11 mouse cellular contexts compared by ENCODE assay signal in genomic region chr7:101772687-101773086, GRCm38 (mm10). TPM values are rescaled to one million over a fixed set of nuclear protein-coding genes. Genes with fewer than 3 reads are reported as not detected.
DNase-seq lines count a peak whose midpoint lies in the region; ATAC-seq and TF ChIP-seq lines count a peak whose summit lies in the region.
"Had no signal": no experiment of that assay in that cellular context is flagged by ENCODE, and none has a peak within 500 bp of the region (broad histone marks: within the 10 kb centered on the region; RNA-seq: fewer than 3 reads in every experiment).

No protein-coding gene starts in this region.

- 29% methylated on average over 8 of the region's 8 CpGs for WGBS in forebrain, postnatal 0 days
- 49% methylated on average over 8 of the region's 8 CpGs for WGBS in forebrain, embryonic 11.5 days
- 43% methylated on average over 8 of the region's 8 CpGs for WGBS in neural tube, embryonic 13.5 days
- WGBS in liver, embryonic 12.5 days (ENCODE audit: insufficient replicate concordance) = 64% methylated on average over 8 of the region's 8 CpGs

- H3K9ac ChIP-seq in forebrain, postnatal 0 days = no peak overlapping the region
- H3K9ac ChIP-seq in forebrain, embryonic 11.5 days (ENCODE audit: low read length) = no peak overlapping the region
- H3K9ac ChIP-seq in neural tube, embryonic 13.5 days = no peak overlapping the region
- no peak overlapping the region for H3K9ac ChIP-seq in liver, embryonic 12.5 days
- H3K9ac ChIP-seq: heart, embryonic 13.5 days had no signal

- ATAC-seq in forebrain, postnatal 0 days = peak; percentile 51
- no peak for ATAC-seq in forebrain, embryonic 11.5 days (replicated peaks; ENCODE audit: low FRiP score)
- peak; percentile 67 for ATAC-seq in neural tube, embryonic 13.5 days (ENCODE audit: low read depth)
- ATAC-seq in liver, embryonic 12.5 days = no peak

- peaks cover 10% of the 10 kb centered on the region; the same call in 1 of the 2 replicates for H3K36me3 ChIP-seq in forebrain, postnatal 0 days (ENCODE audit: insufficient read depth)
- H3K36me3 ChIP-seq in forebrain, embryonic 11.5 days (ENCODE audit: control insufficient read depth, insufficient read depth, low read length) = no peaks in the 10 kb centered on the region
- H3K36me3 ChIP-seq in neural tube, embryonic 13.5 days = peaks cover 14% of the 10 kb centered on the region
- no peaks in the 10 kb centered on the region; the same call in 1 of the 2 replicates for H3K36me3 ChIP-seq in liver, embryonic 12.5 days

- intact Hi-C loops in gastrocnemius, adult 2 months (cut with DNase I) = no loop called here

- no peaks in the 10 kb centered on the region for H3K27me3 ChIP-seq in forebrain, postnatal 0 days (ENCODE audit: insufficient read depth, low read length)
- no peaks in the 10 kb centered on the region for H3K27me3 ChIP-seq in forebrain, embryonic 11.5 days (ENCODE audit: control insufficient read depth, insufficient read depth, low read length)
- H3K27me3 ChIP-seq in neural tube, embryonic 13.5 days = no peaks in the 10 kb centered on the region
- H3K27me3 ChIP-seq in liver, embryonic 12.5 days (replicated peaks) = no peaks in the 10 kb centered on the region
- H3K27me3 ChIP-seq: CH12.LX; heart, embryonic 13.5 days had no signal

- no peak for TF ChIP-seq CTCF in forebrain, postnatal 0 days (IDR thresholded peaks at IDR 0.05; ENCODE audit: low read depth)
- TF ChIP-seq CTCF in brain, embryonic 14.5 days (IDR thresholded peaks at IDR 0.05; ENCODE audit: borderline replicate concordance, extremely low read depth, insufficient read depth, insufficient read length) = no peak
- TF ChIP-seq CTCF in gastrocnemius, adult 2 months (IDR thresholded peaks at IDR 0.05) = no peak

- no peak overlapping the region for H3K27ac ChIP-seq in forebrain, postnatal 0 days (ENCODE audit: low read depth, low read length)
- H3K27ac ChIP-seq in forebrain, embryonic 11.5 days (ENCODE audit: low read depth, low read length) = no peak overlapping the region
- H3K27ac ChIP-seq in neural tube, embryonic 13.5 days (replicated peaks) = 0 out of 2 replicates have a peak overlapping the region, but pooled peaks have one; percentile 38
- no peak overlapping the region for H3K27ac ChIP-seq in gastrocnemius, adult 2 months
- H3K27ac ChIP-seq in liver, embryonic 12.5 days = no peak overlapping the region

- no peaks in the 10 kb centered on the region for H3K4me1 ChIP-seq in forebrain, postnatal 0 days (ENCODE audit: insufficient read depth)
- no peaks in the 10 kb centered on the region for H3K4me1 ChIP-seq in forebrain, embryonic 11.5 days (replicated peaks; ENCODE audit: control insufficient read depth, insufficient read depth, low read length)
- H3K4me1 ChIP-seq in neural tube, embryonic 13.5 days (replicated peaks) = peaks cover 43% of the 10 kb centered on the region
- no peaks in the 10 kb centered on the region for H3K4me1 ChIP-seq in liver, embryonic 12.5 days

- H3K4me2 ChIP-seq in forebrain, postnatal 0 days (ENCODE audit: low read depth) = no peak overlapping the region
- H3K4me2 ChIP-seq in forebrain, embryonic 11.5 days (ENCODE audit: low read depth, low read length, severe bottlenecking) = no peak overlapping the region
- no peak overlapping the region for H3K4me2 ChIP-seq in neural tube, embryonic 13.5 days
- H3K4me2 ChIP-seq in liver, embryonic 12.5 days = no peak overlapping the region
- H3K4me2 ChIP-seq: heart, embryonic 13.5 days had no signal

- H3K9me3 ChIP-seq in forebrain, postnatal 0 days (ENCODE audit: low read length) = no peaks in the 10 kb centered on the region
- H3K9me3 ChIP-seq in forebrain, embryonic 11.5 days (ENCODE audit: control insufficient read depth, low read length) = no peaks in the 10 kb centered on the region
- H3K9me3 ChIP-seq in neural tube, embryonic 13.5 days = no peaks in the 10 kb centered on the region
- H3K9me3 ChIP-seq in liver, embryonic 12.5 days (replicated peaks) = no peaks in the 10 kb centered on the region
- H3K9me3 ChIP-seq: heart, embryonic 13.5 days had no signal

- TF ChIP-seq POLR2A in brain, embryonic 14.5 days (IDR thresholded peaks at IDR 0.05; ENCODE audit: borderline replicate concordance, extremely low read depth, insufficient read depth, insufficient read length, poor library complexity, severe bottlenecking) = no peak

- H3K4me3 ChIP-seq in forebrain, postnatal 0 days (ENCODE audit: low read depth, low read length) = no peak overlapping the region
- no peak overlapping the region for H3K4me3 ChIP-seq in forebrain, embryonic 11.5 days (ENCODE audit: low read depth, low read length)
- H3K4me3 ChIP-seq in neural tube, embryonic 13.5 days = no peak overlapping the region
- H3K4me3 ChIP-seq in gastrocnemius, adult 2 months = no peak overlapping the region
- no peak overlapping the region for H3K4me3 ChIP-seq in liver, embryonic 12.5 days
- H3K4me3 ChIP-seq: heart, embryonic 13.5 days had no signal

- DNase-seq in forebrain, postnatal 0 days = peak; percentile 46
- no peak for DNase-seq in forebrain, embryonic 11.5 days (ENCODE audit: low spot score)
- peak; percentile 74 for DNase-seq in brain, embryonic 14.5 days (ENCODE audit: low read depth)
- DNase-seq in layer of hippocampus, adult 11-12 months (ENCODE audit: low spot score) = peak; percentile 46
- DNase-seq in thymus, postnatal 14 days = no peak
- DNase-seq in gastrocnemius, adult 2 months = no peak
- DNase-seq: cerebellum, postnatal 36 days had no signal

RNA-seq across cellular contexts. Expression of gene Phox2a, which starts 45.4 kb away (rescaled TPM):
- not detected in 2 replicates for total RNA-seq in forebrain, postnatal 0 days (2014; rRNA removed)
- not detected in 2 replicates for polyA plus RNA-seq in forebrain, postnatal 0 days (2015; fragmentation: Nextera tagmentation; extraction: Ambion mirVana)
- polyA plus RNA-seq in forebrain, embryonic 11.5 days (2014; fragmentation: Nextera tagmentation; extraction: Ambion mirVana) = 0.12 and 0.44 TPM in 2 replicates
- polyA plus RNA-seq in brain, embryonic 14.5 days (2012; rRNA removed) = 0.87 and 3.1 TPM in 2 replicates
- 1.1 and 2.3 TPM in 2 replicates for polyA plus RNA-seq in neural tube, embryonic 13.5 days (2015; fragmentation: Nextera tagmentation; extraction: Ambion mirVana)
- total RNA-seq in gastrocnemius, adult 2 months (2021) = not detected
- 0.07 and 0.08 TPM in 2 replicates for polyA plus RNA-seq in liver, embryonic 12.5 days (2016; fragmentation: Nextera tagmentation; extraction: Ambion mirVana)
- total RNA-seq: CH12.LX had no signal

Comparison
In these comparisons a context has a peak if more than half of its experiments do, and no peak if none do; other contexts are left out.
1. ATAC-seq: peak in forebrain, postnatal 0 days (single experiment) and neural tube, embryonic 13.5 days (single experiment); none in forebrain, embryonic 11.5 days (single experiment) and liver, embryonic 12.5 days (single experiment).
2. DNase-seq: peak in forebrain, postnatal 0 days (single experiment), brain, embryonic 14.5 days (single experiment) and layer of hippocampus, adult 11-12 months (single experiment); none in forebrain, embryonic 11.5 days (single experiment), thymus, postnatal 14 days (single experiment) and gastrocnemius, adult 2 months (single experiment).